Mouse (Mus musculus) midbrain, embryonic 13.5 days (tissue): Measurements from ENCODE around the gene Slc19a2. TPM values are rescaled to one million over a fixed set of nuclear protein-coding genes. Genes with fewer than 3 reads are reported as not detected.

Source experiments
- ATAC-seq: fragments of 200-750 bp; cut with Nextera tagmentation; 2 replicates; pipeline ENCODE4 v1.8.0; 2017; ENCODE audit warnings: mild to moderate bottlenecking, moderate TSS enrichment, moderate library complexity
- H3K27ac ChIP-seq: fragments of 300-500 bp; sonication (generic); 2 replicates; pipeline ENCODE4 v1.5.1; 2015; ENCODE audit warnings: inconsistent platforms, mild to moderate bottlenecking, moderate library complexity
- H3K27me3 ChIP-seq: fragments of 300-500 bp; sonication (generic); 2 replicates; pipeline ENCODE4 v1.6.1; 2015; ENCODE audit warnings: mild to moderate bottlenecking, inconsistent platforms
- H3K36me3 ChIP-seq: fragments of 300-500 bp; sonication (generic); 2 replicates; pipeline ENCODE4 v1.6.1; 2015; ENCODE audit warnings: mild to moderate bottlenecking, inconsistent platforms
- H3K4me1 ChIP-seq: fragments of 300-500 bp; sonication (generic); replicated peaks from 2 replicates; pipeline ENCODE4 v1.6.1; 2015; ENCODE audit warnings: inconsistent platforms
- H3K4me2 ChIP-seq: fragments of 300-500 bp; sonication (generic); replicated peaks from 2 replicates; pipeline ENCODE4 v1.6.1; 2015; ENCODE audit warnings: moderate library complexity, mild to moderate bottlenecking, inconsistent platforms
- H3K4me3 ChIP-seq: fragments of 300-500 bp; sonication (generic); replicated peaks from 2 replicates; pipeline ENCODE4 v1.5.1; 2015; ENCODE audit warnings: mild to moderate bottlenecking, inconsistent platforms
- H3K9ac ChIP-seq: fragments of 300-500 bp; sonication (generic); replicated peaks from 2 replicates; pipeline ENCODE4 v1.6.1; 2015; ENCODE audit warnings: mild to moderate bottlenecking, inconsistent platforms
- H3K9me3 ChIP-seq: fragments of 300-500 bp; sonication (generic); 2 replicates; pipeline ENCODE4 v1.6.1; 2016; ENCODE audit warnings: mild to moderate bottlenecking, inconsistent platforms
- WGBS: fragments of 180-500 bp; shearing (Covaris S2); methylation state at CpG from one replicate; pipeline ENCODE4 v1.1.7; 2015; 5-methylcytosine and 5-hydroxymethylcytosine counted together
- polyA plus RNA-seq: library from polyadenylated mRNA; unstranded; fragments of >200 nt; fragmentation: Nextera tagmentation; extraction: Ambion mirVana; gene quantifications from 2 replicates; pipeline ENCODE4 v1.2.1, GENCODE M21; 2015

Gene Slc19a2
- polyA plus RNA-seq, 1 experiment from 2014 or later = 7.7 TPM

- H3K27ac ChIP-seq = no peak overlapping the region
- no peak overlapping the region for H3K9ac ChIP-seq
- H3K4me1 ChIP-seq = peaks cover 9% of the 10 kb centered on the region
- ATAC-seq = no peak
- H3K27me3 ChIP-seq = 0 out of 2 replicates have a peak, but pooled peaks cover 7% of the 10 kb centered on the region
- H3K4me3 ChIP-seq = no peak overlapping the region
- H3K9me3 ChIP-seq = no peaks in the 10 kb centered on the region
- H3K4me2 ChIP-seq = no peak overlapping the region
- WGBS = 79% methylated on average over 3 of the region's 3 CpGs
- peaks cover 11% of the 10 kb centered on the region for H3K36me3 ChIP-seq
Observed at GRCm38 (mm10) chr1:164254836-164255235, 6.0 kb downstream of the Slc19a2 start.

- 87% methylated on average over 16 of the region's 16 CpGs for WGBS
- Histone ChIP-seq H3K27ac (no peak overlapping the region), H3K4me3 (no peak overlapping the region), H3K4me2 (no peak overlapping the region), H3K36me3 (peaks cover 30% of the 10 kb centered on the region), H3K27me3 (no peaks in the 10 kb centered on the region), H3K4me1 (no peaks in the 10 kb centered on the region), H3K9me3 (no peaks in the 10 kb centered on the region), H3K9ac (no peak overlapping the region)
- ATAC-seq = no peak
Observed at GRCm38 (mm10) chr1:164260171-164261028, 11.6 kb downstream of the Slc19a2 start.

GRCm38 (mm10) chr1:164261553-164261952, 12.7 kb downstream of the Slc19a2 start:
- no peak for ATAC-seq
- Histone ChIP-seq H3K27ac (no peak overlapping the region), H3K9me3 (no peaks in the 10 kb centered on the region), H3K4me1 (no peaks in the 10 kb centered on the region), H3K9ac (no peak overlapping the region), H3K4me2 (no peak overlapping the region), H3K36me3 (peaks cover 28% of the 10 kb centered on the region), H3K27me3 (no peaks in the 10 kb centered on the region), H3K4me3 (no peak overlapping the region)
- WGBS = 95% methylated on average over 7 of the region's 7 CpGs

GRCm38 (mm10) chr1:164270941-164271340, 22.1 kb downstream of the Slc19a2 start:
- no peaks in the 10 kb centered on the region; the same call in 1 of the 2 replicates for H3K4me1 ChIP-seq
- no peak overlapping the region for H3K4me2 ChIP-seq
- H3K9ac ChIP-seq = no peak overlapping the region
- no peak for ATAC-seq
- H3K4me3 ChIP-seq = no peak overlapping the region
- no peaks in the 10 kb centered on the region for H3K27me3 ChIP-seq
- no peaks in the 10 kb centered on the region for H3K36me3 ChIP-seq
- WGBS = 89% methylated on average over 7 of the region's 7 CpGs
- H3K9me3 ChIP-seq = no peaks in the 10 kb centered on the region
- H3K27ac ChIP-seq = no peak overlapping the region

- Histone ChIP-seq H3K4me3 (no peak overlapping the region), H3K4me2 (no peak overlapping the region), H3K27ac (no peak overlapping the region), H3K27me3 (no peaks in the 10 kb centered on the region), H3K4me1 (no peaks in the 10 kb centered on the region), H3K36me3 (no peaks in the 10 kb centered on the region), H3K9me3 (no peaks in the 10 kb centered on the region), H3K9ac (no peak overlapping the region)
- ATAC-seq = no peak
- 84% methylated on average over 6 of the region's 6 CpGs for WGBS
Observed at GRCm38 (mm10) chr1:164273659-164274058, 24.8 kb downstream of the Slc19a2 start.

GRCm38 (mm10) chr1:164275455-164275954, 26.7 kb downstream of the Slc19a2 start, which contains the start of gene Ccdc181:
TSS of gene Ccdc181 (plus strand) at chr1:164275585.
- H3K4me2 ChIP-seq = peak within 1 kb of the TSS; percentile 74
- H3K27ac ChIP-seq = peak within 1 kb of the TSS; percentile 87
- H3K36me3 ChIP-seq = peaks cover 8% of the 10 kb centered on the region; the same call in 1 of the 2 replicates
- no peaks in the 10 kb centered on the region for H3K9me3 ChIP-seq
- H3K4me3 ChIP-seq = peak within 1 kb of the TSS; percentile 73
- H3K9ac ChIP-seq = peak within 1 kb of the TSS; percentile 76
- peak; percentile 100 for ATAC-seq
- no peaks in the 10 kb centered on the region for H3K27me3 ChIP-seq
- under 1% methylated on average over 31 of the region's 31 CpGs for WGBS
- no peaks in the 10 kb centered on the region for H3K4me1 ChIP-seq

GRCm38 (mm10) chr1:164276552-164276951, 27.7 kb downstream of the Slc19a2 start:
- WGBS = 94% methylated on average over 3 of the region's 3 CpGs
- no peak overlapping the region for H3K9ac ChIP-seq

GRCm38 (mm10) chr1:164279332-164279731, 30.5 kb downstream of the Slc19a2 start:
- Histone ChIP-seq H3K9ac (no peak overlapping the region), H3K4me2 (no peak overlapping the region), H3K27me3 (no peaks in the 10 kb centered on the region), H3K9me3 (no peaks in the 10 kb centered on the region), H3K36me3 (peaks cover 20% of the 10 kb centered on the region), H3K27ac (no peak overlapping the region), H3K4me3 (no peak overlapping the region), H3K4me1 (no peaks in the 10 kb centered on the region)
- ATAC-seq = no peak
- WGBS = 77% methylated on average over 4 of the region's 4 CpGs

More at GRCm38 (mm10) chr1:164276552-164276951, 27.7 kb downstream of the Slc19a2 start:
- Histone ChIP-seq H3K4me2 (no peak overlapping the region), H3K4me1 (no peaks in the 10 kb centered on the region), H3K27me3 (no peaks in the 10 kb centered on the region), H3K9me3 (no peaks in the 10 kb centered on the region), H3K27ac (no peak overlapping the region), H3K4me3 (no peak overlapping the region), H3K36me3 (peaks cover 10% of the 10 kb centered on the region; the same call in 1 of the 2 replicates)
- no peak for ATAC-seq

GRCm38 (mm10) chr1:164284007-164284406, 35.2 kb downstream of the Slc19a2 start:
- Histone ChIP-seq H3K4me2 (no peak overlapping the region), H3K4me1 (no peaks in the 10 kb centered on the region), H3K4me3 (no peak overlapping the region), H3K36me3 (peaks cover 23% of the 10 kb centered on the region), H3K27ac (no peak overlapping the region), H3K27me3 (no peaks in the 10 kb centered on the region), H3K9ac (no peak overlapping the region), H3K9me3 (no peaks in the 10 kb centered on the region)
- no peak for ATAC-seq
- 93% methylated on average over 3 of the region's 3 CpGs for WGBS

GRCm38 (mm10) chr1:164287406-164287805, 38.6 kb downstream of the Slc19a2 start:
- Histone ChIP-seq H3K27ac (no peak overlapping the region), H3K9me3 (no peaks in the 10 kb centered on the region), H3K36me3 (peaks cover 28% of the 10 kb centered on the region), H3K4me1 (no peaks in the 10 kb centered on the region), H3K9ac (no peak overlapping the region), H3K27me3 (no peaks in the 10 kb centered on the region), H3K4me3 (no peak overlapping the region), H3K4me2 (no peak overlapping the region)
- 59% methylated on average over 15 of the region's 15 CpGs for WGBS
- no peak for ATAC-seq

GRCm38 (mm10) chr1:164292040-164292439, 43.2 kb downstream of the Slc19a2 start:
- Histone ChIP-seq H3K36me3 (peaks cover 53% of the 10 kb centered on the region), H3K4me3 (no peak overlapping the region), H3K9me3 (no peaks in the 10 kb centered on the region), H3K4me2 (no peak overlapping the region), H3K27me3 (no peaks in the 10 kb centered on the region), H3K9ac (no peak overlapping the region), H3K4me1 (no peaks in the 10 kb centered on the region), H3K27ac (no peak overlapping the region)
- no peak for ATAC-seq
- 93% methylated on average over 5 of the region's 5 CpGs for WGBS

GRCm38 (mm10) chr1:164294071-164294470, 45.2 kb downstream of the Slc19a2 start:
- Histone ChIP-seq H3K27ac (no peak overlapping the region), H3K36me3 (peaks cover 67% of the 10 kb centered on the region), H3K27me3 (no peaks in the 10 kb centered on the region), H3K4me3 (no peak overlapping the region), H3K9ac (no peak overlapping the region), H3K4me2 (no peak overlapping the region), H3K4me1 (no peaks in the 10 kb centered on the region), H3K9me3 (no peaks in the 10 kb centered on the region)
- 95% methylated on average over 6 of the region's 6 CpGs for WGBS
- no peak for ATAC-seq
